Mouse (Mus musculus): Measurements from ENCODE around the gene Btbd2.
A peak's percentile ranks its signal among the peaks of the same experiment; 100 is the strongest.

Btbd2 gene

DNA sequence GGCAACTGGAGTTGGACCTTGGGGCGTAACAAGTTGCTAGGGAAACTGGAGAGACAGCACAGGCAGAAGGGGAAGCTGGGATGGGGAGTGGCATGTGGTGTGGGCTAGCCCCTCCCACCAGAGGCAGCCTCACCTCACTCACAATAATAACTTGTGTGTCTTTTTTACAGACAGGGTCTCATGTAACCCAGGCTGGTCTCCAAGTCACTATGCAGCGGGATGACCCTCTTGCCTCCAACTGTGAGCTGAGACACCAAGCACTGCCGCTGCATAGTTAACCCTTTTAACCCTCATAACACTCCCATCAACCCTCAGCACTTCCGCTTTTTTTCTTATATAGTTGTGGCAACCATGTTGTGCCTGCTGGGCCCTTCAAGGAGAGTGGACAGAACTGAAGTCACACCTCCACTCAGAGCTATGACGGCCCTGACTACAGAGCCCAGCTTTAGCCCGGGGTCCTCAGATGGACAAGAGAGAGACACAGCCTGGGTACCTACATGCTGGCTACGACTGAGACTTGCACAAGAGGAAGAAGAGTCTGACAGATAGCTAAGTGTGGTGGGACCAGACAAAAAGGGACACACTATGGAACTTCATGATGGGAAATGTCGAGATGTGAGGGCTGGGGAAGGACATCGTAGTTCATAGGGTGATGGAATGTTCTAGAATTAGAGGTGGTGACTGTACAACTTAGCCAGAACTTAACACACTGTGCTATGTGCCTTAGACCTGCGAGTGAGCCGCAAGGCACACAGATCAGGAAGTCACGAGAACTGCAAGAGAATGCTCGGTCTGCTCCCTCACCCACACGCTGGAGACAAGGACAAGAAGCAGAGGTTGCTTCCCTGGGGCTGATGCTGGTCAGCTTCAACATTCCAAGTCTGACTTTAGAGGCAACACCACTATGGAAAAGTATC, 35.6 kb upstream of the Btbd2 start:
- DNase-seq (ENCODE audit: low spot score in 2 of 2): peak in 1 of 2 experiments; percentile 57

DNA sequence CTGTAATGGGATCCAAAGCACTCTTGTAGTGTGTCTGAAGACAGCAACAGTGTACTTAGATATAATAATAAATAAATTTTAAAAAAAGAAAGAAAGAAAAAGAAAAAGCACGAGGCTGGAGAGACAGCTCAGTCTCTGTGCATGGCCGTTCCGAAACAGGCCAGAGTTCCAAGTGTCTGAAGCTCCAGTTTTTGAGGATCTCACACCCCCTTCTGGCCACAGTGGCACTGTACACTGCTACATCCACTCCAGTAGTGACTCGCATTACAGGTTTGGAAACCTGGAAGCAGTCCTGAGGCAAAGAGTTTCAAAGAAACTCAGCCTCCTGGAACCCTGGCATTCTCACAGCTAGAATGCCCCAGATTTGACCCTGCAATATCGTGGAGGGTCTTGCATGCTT, 31.0 kb upstream of the Btbd2 start:
- peak; percentile 49 to 73 for DNase-seq (ENCODE audit: low spot score in 2 of 2)

DNA sequence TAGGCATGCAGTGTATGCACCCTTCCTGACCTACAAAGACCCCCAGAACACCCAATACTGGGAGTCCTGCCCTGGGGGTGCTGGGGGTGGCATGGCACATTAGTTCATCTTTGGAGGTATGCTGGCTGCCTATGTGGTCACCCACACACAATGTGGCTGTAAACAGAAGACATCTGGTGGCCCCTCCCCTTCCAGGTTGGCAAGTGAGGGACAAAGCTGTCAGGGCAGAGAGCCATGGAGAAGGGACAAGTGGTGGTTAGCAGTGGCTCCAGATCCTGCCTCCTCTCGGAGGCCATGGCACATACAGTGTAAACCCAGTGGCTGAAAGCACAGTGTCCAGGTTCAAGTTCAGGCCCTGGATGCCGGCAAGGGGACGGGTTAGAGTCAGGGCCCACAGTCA, 29.7 kb upstream of the Btbd2 start:
- DNase-seq (ENCODE audit: low spot score in 2 of 2): no peak

- DNase-seq (ENCODE audit: low spot score in 2 of 2): no peak
Observed at GRCm38 (mm10) chr10:80684984-80685383, 28.1 kb upstream of the Btbd2 start.

DNA sequence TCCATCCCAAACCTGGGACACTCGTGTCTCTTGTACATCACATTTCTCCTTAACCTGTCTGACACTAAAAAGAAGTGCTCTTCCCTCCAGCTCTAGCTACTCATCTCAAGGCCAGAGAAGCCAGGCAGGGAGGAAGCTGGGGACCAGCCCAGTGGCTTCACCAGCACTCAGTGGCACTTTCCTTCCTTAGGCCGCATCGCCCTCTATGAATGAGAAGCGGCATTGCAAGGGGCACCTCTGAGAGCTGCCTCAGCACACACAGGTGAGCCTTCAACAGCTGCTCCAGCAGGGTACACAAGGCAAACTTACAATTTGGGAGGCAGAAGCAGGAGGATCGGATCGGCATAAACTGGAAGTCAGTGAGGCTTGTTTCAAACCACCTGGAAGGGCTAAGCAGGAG, 27.3 kb upstream of the Btbd2 start:
- peak; percentile 73 to 83 for DNase-seq (ENCODE audit: low spot score in 2 of 2)

DNA sequence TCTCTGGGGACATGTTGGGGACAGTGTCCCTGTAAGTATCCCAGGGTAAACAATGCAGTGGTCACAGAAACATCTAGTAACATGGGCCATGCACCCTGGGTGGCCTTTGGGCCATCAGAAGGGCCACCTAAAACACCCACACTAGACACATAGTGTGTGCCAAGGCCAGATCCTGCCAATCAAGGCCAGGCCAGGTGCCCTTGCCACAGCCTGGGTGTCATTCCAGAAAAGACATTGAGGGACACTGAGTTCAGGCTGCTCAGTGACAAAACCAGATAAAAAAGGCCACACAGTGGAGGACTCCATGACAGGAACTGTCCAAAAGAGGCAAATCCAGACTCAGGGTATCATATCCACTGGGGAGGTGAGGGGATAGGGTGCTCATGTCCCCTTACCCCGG, 26.8 kb upstream of the Btbd2 start:
- DNase-seq (ENCODE audit: low spot score in 2 of 2): no peak

DNA sequence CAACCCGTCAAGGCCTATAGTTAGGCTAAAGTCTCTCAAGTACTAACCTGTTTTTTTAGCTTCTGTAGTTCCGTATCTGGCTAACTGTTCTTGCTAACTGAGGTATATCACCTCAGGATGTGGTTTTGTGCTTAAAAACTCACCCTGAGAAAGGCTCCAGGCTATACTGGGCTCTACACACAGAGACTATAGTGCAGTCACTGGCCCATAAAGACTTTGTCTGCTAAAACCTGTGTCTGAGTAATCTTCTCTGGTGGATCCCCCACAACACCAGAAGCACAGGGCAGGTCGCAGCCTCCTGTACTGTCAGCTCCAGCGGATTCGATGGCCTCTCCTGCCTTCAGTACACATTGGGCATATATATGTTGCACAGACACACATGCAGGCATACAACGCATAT, 25.1 kb upstream of the Btbd2 start:
- DNase-seq (ENCODE audit: low spot score in 2 of 2): peak; percentile 78 to 80

GRCm38 (mm10) chr10:80680260-80680696, 23.4 kb upstream of the Btbd2 start:
- DNase-seq (ENCODE audit: low spot score in 2 of 2): no peak

GRCm38 (mm10) chr10:80679556-80680259, 22.8 kb upstream of the Btbd2 start:
- no peak for DNase-seq (ENCODE audit: low spot score in 2 of 2)

- DNase-seq (ENCODE audit: low spot score in 2 of 2): no peak
Observed at GRCm38 (mm10) chr10:80678601-80679377, 21.9 kb upstream of the Btbd2 start.

- peak; percentile 82 to 88 for DNase-seq (ENCODE audit: low spot score in 2 of 2)
Observed at GRCm38 (mm10) chr10:80677942-80678436, 21.1 kb upstream of the Btbd2 start, which contains the start of gene Mknk2. Gene Mknk2 (minus strand): TSS chr10:80678112.

DNA sequence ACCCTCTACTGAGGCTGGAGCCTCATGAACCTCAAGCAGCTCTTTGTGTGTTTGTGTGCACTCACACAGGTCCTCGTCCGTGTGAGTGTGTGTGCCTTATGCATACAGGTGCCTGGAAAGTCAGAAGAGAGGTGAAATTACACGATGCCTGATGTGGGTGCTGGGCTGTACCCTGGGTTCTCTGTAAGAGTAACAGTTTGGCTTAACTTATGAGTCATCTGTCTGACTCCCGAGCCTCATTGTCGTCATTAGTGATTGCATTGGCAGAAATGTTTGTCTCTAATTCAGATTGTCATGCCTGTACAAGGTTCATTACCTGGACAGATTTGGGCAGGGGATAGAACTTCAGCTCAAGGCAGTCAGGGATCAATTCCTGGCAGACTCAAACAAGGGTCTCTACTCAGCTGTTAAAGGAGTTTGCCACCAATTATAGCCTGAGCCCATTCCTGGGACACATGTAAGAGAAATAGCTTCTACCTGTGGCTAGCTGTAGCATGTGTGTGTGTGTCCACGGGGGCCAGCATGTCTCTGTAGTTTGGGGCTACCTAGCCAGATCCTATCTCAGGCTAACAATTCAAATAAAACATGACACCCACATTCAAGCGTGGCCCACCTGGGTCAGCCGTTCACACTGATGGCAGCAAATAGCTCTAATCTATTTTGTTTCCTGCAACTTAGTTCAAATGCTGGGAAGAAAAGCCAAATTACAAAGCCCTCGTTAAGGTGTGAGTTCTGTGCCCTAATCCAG, 20.4 kb upstream of the Btbd2 start:
- peak; percentile 75 to 82 for DNase-seq (ENCODE audit: low spot score in 2 of 2)

- DNase-seq (ENCODE audit: low spot score in 2 of 2): peak; percentile 100
Observed at GRCm38 (mm10) chr10:80676198-80676928, 19.5 kb upstream of the Btbd2 start.

DNA sequence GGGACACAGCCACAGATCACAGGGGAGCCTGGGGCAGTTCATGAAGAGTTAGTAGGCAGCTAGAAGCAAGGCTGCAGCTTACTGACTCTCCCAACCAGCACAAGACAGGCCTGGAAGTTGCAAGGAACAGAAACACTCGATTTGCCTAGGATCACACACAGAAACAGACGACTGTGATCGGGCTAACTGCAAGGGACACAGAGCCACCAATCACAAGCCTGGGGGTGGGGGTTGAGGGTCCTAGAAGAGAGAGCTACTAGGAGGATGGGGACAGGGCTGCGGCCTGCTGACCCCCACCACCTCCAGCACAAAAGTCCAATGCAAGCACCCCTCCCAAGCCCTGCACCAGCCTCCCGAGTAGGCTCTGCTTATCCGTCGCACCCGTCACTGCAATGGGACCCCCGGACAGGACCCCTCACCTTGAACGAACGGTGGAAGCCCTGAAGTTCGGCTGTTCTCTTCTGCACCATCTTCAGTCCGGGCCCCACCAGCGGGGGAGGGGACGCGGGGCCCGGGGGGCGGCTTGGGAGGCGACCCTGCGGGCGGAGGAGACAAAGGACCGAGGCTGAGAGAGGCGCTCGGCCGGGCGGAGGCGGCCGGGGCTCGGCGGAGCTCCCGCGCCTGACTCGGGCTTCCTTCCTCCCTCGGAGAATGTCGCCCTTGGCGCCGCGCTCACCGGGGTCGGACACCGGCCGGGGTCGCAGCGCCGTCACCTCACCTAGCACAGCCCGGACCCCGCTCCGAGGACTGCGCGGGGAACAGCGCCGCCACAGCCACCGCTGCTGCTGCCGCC, 18.7 kb upstream of the Btbd2 start:
- DNase-seq (ENCODE audit: low spot score in 2 of 2): no peak

DNA sequence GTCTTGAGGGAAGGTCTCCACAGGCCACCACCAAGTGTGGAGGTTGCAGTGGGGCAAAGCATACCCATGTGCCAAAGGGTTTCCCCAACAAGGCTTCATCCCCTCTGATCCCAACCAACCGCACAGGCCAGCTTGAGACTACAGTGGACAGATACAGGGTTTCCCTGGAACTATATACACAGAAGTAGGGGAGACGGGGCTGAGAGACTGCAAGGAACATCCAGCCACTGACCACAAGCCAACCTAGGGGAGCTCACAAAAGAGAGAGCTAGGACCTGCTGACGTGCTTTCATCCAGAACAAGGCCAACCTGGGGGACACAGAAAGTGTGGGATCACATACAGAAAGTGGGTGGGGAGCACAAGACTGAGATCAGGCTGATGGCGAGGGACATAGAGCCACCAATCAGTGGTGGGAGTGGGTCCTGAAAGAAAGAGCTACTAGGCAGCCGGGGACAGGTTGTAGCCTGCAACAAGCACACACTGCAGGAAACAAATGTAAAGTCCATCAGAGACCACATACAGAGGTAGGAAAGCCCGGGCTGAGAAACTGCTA, 18.1 kb upstream of the Btbd2 start:
- DNase-seq (ENCODE audit: low spot score in 2 of 2): no peak

DNA sequence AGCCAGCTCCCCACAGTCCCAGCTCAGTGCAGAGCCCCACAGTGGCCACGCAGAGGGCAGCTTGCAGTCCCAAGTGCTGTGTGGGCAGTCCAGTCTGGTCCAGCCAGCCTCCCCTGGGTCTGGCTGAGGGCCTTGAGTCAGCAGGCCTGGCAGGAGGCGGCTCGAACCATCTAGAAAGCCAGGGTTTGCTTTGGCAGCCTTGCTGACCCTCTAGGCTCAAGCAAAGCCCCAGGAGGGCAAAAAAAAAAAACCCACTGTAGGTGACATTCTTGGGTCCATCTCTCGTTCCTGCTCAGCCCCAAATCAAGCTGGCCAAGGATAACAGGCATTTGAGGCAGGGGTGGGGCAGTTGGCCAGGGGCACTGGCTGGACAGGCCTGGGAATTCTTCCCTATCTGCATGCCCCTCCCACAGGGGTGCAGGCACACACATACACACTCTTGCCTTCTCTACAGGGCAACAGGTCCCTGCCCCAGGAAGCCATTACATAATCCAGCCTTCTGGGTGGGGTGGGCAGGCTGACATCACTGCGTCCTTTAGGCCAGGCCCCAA, 17.4 kb upstream of the Btbd2 start:
- no peak for DNase-seq (ENCODE audit: low spot score in 2 of 2)

- DNase-seq (ENCODE audit: low spot score in 2 of 2): no peak
Observed at GRCm38 (mm10) chr10:80673690-80674089, 16.8 kb upstream of the Btbd2 start.

DNA sequence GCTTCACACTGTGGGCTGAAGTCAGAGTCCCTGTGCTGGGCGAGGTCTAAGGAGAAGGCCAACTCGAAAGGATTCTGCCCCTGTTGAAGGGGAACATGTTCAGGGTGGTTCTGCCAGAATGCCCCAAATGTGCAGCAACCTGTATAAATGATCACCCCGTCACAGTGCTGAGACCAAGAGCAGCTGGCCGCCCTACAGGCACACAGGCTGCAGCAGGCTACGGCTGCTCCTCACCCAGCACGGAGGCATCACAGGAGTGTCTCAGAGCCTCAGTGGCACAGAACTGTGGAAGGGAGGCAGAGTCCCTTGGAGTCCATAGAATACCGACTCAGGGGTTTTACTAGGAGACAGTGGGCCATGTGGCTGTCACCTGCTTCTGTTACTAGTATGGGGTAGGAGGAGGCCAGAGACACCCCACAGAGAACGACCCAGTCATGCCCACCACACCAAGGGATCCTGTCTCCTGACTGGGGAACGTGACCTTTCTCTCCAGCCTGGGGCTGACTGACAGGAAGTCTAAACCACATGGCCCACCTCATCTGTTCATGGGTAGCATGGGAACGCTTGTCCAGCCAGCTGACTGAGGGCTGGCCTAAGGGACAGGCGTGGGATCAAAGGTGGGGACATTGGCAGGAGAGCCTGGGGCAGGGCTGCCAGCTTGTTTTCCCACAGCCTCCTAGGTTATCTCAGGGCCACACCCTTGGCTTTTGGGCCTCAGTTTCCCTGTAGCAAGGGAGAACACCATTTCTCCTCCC, 15.2 kb upstream of the Btbd2 start:
- peak in 1 of 2 experiments; percentile 51 for DNase-seq (ENCODE audit: low spot score in 2 of 2)

All from natural killer cell, adult 2 months (primary cell).